Comparison of ENCODE assay signal across 13 mouse cellular contexts in the genomic region with DNA sequence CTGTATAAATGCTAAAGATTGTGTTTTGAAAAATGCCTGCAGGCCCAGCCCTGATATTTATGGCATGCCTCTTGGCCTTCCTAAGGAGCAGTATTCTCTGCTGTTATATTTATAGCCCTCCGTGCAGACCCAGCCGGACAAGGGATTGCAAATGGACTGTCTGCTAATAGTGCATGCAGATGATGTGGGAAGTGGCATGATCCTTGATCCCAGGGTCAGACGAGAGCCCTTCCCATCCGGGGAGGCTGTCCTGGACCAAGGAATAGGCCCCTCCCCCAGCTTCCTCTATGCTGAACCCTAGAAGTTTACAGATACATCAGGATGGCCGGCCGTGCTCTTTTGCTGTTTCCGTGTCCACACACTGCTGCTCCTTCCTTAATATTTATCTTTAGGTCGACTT. TPM values are rescaled to one million over a fixed set of nuclear protein-coding genes. Genes with fewer than 3 reads are reported as not detected.
DNase-seq lines count a peak whose midpoint lies in the region; ATAC-seq lines count a peak whose summit lies in the region.
"Had no signal": no experiment of that assay in that cellular context is flagged by ENCODE, and none has a peak within 500 bp of the region (broad histone marks: within the 10 kb centered on the region; RNA-seq: fewer than 3 reads in every experiment).

No protein-coding gene starts in this region.

- DNase-seq in kidney, adult 11 months, result peak; percentile 15
- peak; percentile 64 for DNase-seq in lung, postnatal 10 days
- no peak for DNase-seq in right cerebral cortex, postnatal 10 days (ENCODE audit: low spot score in 2 of 2)
- no peak for DNase-seq in right cerebral cortex, adult 2 months (ENCODE audit: low spot score in 2 of 2)
- DNase-seq: gastrocnemius, postnatal 36 days; spleen, adult 18-20 months had no signal

- no peak overlapping the region for H3K27ac ChIP-seq in kidney, embryonic 16.5 days (ENCODE audit: low read length)
- peak overlapping the region; percentile 70 for H3K27ac ChIP-seq in heart, embryonic 16.5 days (ENCODE audit: low read length)
- H3K27ac ChIP-seq in kidney, embryonic 14.5 days (ENCODE audit: low read depth, low read length), result no peak overlapping the region
- H3K27ac ChIP-seq: midbrain, embryonic 15.5 days had no signal

- no peak overlapping the region for H3K4me2 ChIP-seq in kidney, embryonic 16.5 days (replicated peaks; ENCODE audit: low read depth, low read length)
- H3K4me2 ChIP-seq in heart, embryonic 16.5 days (ENCODE audit: low read depth, low read length), result 0 out of 2 replicates have a peak overlapping the region, but pooled peaks have one; percentile 6
- H3K4me2 ChIP-seq in kidney, embryonic 14.5 days (replicated peaks; ENCODE audit: low read depth, low read length), result no peak overlapping the region
- H3K4me2 ChIP-seq: midbrain, embryonic 15.5 days had no signal

- H3K9ac ChIP-seq in kidney, embryonic 16.5 days (replicated peaks; ENCODE audit: low read length), result no peak overlapping the region
- H3K9ac ChIP-seq in heart, embryonic 16.5 days (ENCODE audit: low read length), result no peak overlapping the region
- no peak overlapping the region for H3K9ac ChIP-seq in kidney, embryonic 14.5 days (ENCODE audit: low read depth, low read length)
- H3K9ac ChIP-seq: midbrain, embryonic 15.5 days had no signal

- no peak for ATAC-seq in kidney, embryonic 16.5 days (ENCODE audit: low FRiP score, low TSS enrichment)
- 0 out of 2 replicates have a peak, but pooled peaks have one; percentile 24 for ATAC-seq in heart, embryonic 16.5 days (replicated peaks; ENCODE audit: extremely low read depth, insufficient read depth, low FRiP score)
- peak; percentile 26; the same call in 1 of the 2 replicates for ATAC-seq in kidney, embryonic 14.5 days (ENCODE audit: low FRiP score, low TSS enrichment)
- ATAC-seq: inflammation-experienced regulatory T-cells, adult 6 months; midbrain, embryonic 15.5 days; Patski had no signal

- H3K9me3 ChIP-seq in kidney, embryonic 16.5 days (ENCODE audit: low read length), result no peaks in the 10 kb centered on the region
- H3K9me3 ChIP-seq in heart, embryonic 16.5 days (replicated peaks; ENCODE audit: control insufficient read depth, low read length), result no peaks in the 10 kb centered on the region
- H3K9me3 ChIP-seq in kidney, embryonic 14.5 days (ENCODE audit: control insufficient read depth, low read length), result no peaks in the 10 kb centered on the region
- H3K9me3 ChIP-seq: midbrain, embryonic 15.5 days had no signal

- peaks cover 25% of the 10 kb centered on the region for H3K27me3 ChIP-seq in kidney, embryonic 16.5 days (ENCODE audit: insufficient read depth, low read length)
- H3K27me3 ChIP-seq in heart, embryonic 16.5 days (ENCODE audit: control insufficient read depth, insufficient read depth, low read length), result no peaks in the 10 kb centered on the region
- peaks cover 14% of the 10 kb centered on the region for H3K27me3 ChIP-seq in kidney, embryonic 14.5 days (ENCODE audit: control insufficient read depth, insufficient read depth, low read length)
- H3K27me3 ChIP-seq: CH12.LX; midbrain, embryonic 15.5 days had no signal

- WGBS in kidney, embryonic 16.5 days, result 16% methylated on average over 8 of the region's 8 CpGs
- 41% methylated on average over 8 of the region's 8 CpGs for WGBS in heart, embryonic 16.5 days
- 15% methylated on average over 8 of the region's 8 CpGs for WGBS in kidney, embryonic 14.5 days

- H3K4me3 ChIP-seq in kidney, embryonic 16.5 days (ENCODE audit: low read length), result no peak overlapping the region
- no peak overlapping the region for H3K4me3 ChIP-seq in heart, embryonic 16.5 days (ENCODE audit: low read length)
- no peak overlapping the region for H3K4me3 ChIP-seq in kidney, embryonic 14.5 days (ENCODE audit: low read length)
- H3K4me3 ChIP-seq: midbrain, embryonic 15.5 days had no signal

- no peaks in the 10 kb centered on the region for H3K36me3 ChIP-seq in kidney, embryonic 16.5 days (ENCODE audit: insufficient read depth, low read length)
- no peaks in the 10 kb centered on the region for H3K36me3 ChIP-seq in heart, embryonic 16.5 days (ENCODE audit: control insufficient read depth, insufficient read depth)
- H3K36me3 ChIP-seq in kidney, embryonic 14.5 days (ENCODE audit: control insufficient read depth, insufficient read depth, low read length), result no peaks in the 10 kb centered on the region
- H3K36me3 ChIP-seq: midbrain, embryonic 15.5 days had no signal

- peaks cover 9% of the 10 kb centered on the region for H3K4me1 ChIP-seq in kidney, embryonic 16.5 days (ENCODE audit: insufficient read depth, low read length)
- peaks cover 54% of the 10 kb centered on the region for H3K4me1 ChIP-seq in heart, embryonic 16.5 days (ENCODE audit: control insufficient read depth, insufficient read depth, low read length)
- H3K4me1 ChIP-seq in kidney, embryonic 14.5 days (ENCODE audit: control insufficient read depth, insufficient read depth, low read length), result peaks cover 7% of the 10 kb centered on the region; the same call in 1 of the 2 replicates

RNA-seq across cellular contexts. Expression of a gene that starts 32.5 kb away (rescaled TPM):
- polyA plus RNA-seq in kidney, embryonic 16.5 days (2015; fragmentation: Nextera tagmentation; extraction: Ambion mirVana), result 0.29 and 0.95 TPM in 2 replicates
- 0.26 and 0.28 TPM in 2 replicates for polyA plus RNA-seq in heart, embryonic 16.5 days (2015; fragmentation: Nextera tagmentation; extraction: Ambion mirVana)
- 0.28 and 0.91 TPM in 2 replicates for polyA plus RNA-seq in kidney, embryonic 14.5 days (2014; fragmentation: Nextera tagmentation; extraction: Ambion mirVana)
- polyA plus RNA-seq: Patski had no signal

Comparison
In these comparisons a context has a peak if more than half of its experiments do, and no peak if none do; other contexts are left out.
1. DNase-seq: peak in kidney, adult 11 months (single experiment) and lung, postnatal 10 days (single experiment); none in right cerebral cortex, postnatal 10 days (0 of 2) and right cerebral cortex, adult 2 months (0 of 2).